Mouse (Mus musculus): Measurements from ENCODE around the gene Pisd.
"Not testable (repeated sequence)": the region's sequence is repeated elsewhere in the genome, so short reads cannot be mapped to it uniquely, and the experiment has no call there.

The Pisd gene

DNA sequence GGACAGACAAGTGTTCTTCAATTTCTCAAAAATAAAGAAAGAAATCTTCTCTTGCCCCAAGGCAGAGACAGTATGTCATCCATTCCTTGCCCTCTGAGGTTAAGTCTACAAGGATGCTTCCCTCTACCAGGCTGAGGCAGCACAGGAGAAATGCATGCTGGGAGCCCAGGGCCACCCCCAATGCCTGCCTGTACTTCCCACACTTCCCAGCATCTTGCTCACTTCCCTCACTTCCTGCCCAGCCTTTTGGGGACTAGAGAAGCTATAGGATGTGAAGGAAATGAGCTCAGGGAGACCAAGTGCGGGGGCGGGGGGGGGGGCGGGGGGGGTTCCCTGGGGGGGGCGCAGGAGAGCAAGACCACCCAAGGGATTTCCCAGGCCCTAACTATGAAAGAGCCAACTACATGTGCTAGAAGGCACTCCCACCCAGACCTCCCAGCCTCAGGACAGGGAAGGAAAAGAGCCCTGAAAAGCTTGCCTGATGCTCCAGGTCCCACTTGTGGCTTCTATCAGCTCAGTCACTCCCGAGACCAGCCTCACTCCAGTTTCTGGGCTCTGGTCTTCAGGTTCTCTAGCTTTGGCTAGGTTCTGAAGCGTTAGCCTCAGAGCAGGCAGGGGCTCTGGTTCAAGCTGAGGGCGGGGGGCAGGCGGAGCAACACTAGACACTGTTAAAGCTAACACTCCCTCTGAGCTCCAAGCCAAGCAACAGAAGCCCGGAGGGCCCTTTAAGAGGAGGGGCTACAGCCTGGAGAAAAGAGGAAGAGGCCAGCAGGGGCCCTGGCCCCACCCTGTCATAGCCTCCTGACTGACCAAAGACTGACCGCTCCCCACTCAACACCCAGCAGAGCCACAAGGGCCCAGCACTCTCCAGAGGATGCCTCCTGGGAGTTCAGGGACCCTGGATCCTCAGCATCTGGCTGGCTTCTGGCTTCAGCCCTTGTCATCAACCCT lies 39.5 kb downstream of the Pisd start:
- peak; percentile 72 for DNase-seq (ENCODE audit: low spot score)

GRCm38 (mm10) chr5:32742149-32742548 lies 43.3 kb downstream of the Pisd start:
- DNase-seq (ENCODE audit: low spot score), result peak; percentile 25

DNA sequence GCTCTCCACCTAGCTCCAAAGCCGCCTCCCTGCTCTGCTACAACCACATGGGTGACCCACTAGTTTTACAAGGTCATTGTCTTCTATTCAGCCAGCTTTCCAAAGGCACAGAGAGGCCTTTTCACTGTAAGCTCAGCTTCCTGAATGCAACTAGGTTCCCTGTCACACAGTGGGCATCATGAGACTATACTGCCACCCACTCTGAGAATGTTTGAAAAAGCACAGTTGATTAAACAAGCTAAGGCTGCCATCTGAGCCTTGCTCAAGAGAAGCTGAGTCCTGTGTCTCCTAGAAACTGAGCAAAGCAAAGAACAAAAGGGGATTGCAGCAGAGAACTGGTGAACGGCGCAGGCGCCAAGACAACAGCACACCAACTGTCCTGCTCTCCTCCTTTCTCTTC lies 44.1 kb downstream of the Pisd start:
- DNase-seq (ENCODE audit: low spot score), result not testable (repeated sequence)

GRCm38 (mm10) chr5:32740850-32741249 lies 44.6 kb downstream of the Pisd start:
- not testable (repeated sequence) for DNase-seq (ENCODE audit: low spot score)

DNA sequence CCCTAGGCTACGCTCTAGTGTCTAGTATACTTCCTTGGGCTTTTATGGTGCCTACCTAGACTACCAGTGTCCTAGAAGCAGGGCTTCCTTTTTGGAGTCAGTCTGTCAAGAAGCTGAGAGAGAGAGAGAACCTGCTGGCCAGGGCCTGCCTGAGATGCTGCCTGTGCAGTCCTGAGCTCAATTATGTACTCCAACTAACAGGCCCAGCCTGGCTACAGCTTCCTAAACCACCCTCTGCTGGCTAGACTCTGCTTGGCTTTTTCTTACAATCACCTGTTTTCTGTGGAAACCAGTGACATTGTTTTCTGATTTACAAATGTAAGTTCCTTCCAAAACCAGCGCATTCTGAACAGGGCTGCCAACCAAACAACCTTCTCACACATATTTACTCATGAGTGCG lies 45.3 kb downstream of the Pisd start:
- DNase-seq (ENCODE audit: low spot score), result no peak

GRCm38 (mm10) chr5:32736770-32737169 lies 48.7 kb downstream of the Pisd start:
- not testable (repeated sequence) for DNase-seq (ENCODE audit: low spot score)

DNA sequence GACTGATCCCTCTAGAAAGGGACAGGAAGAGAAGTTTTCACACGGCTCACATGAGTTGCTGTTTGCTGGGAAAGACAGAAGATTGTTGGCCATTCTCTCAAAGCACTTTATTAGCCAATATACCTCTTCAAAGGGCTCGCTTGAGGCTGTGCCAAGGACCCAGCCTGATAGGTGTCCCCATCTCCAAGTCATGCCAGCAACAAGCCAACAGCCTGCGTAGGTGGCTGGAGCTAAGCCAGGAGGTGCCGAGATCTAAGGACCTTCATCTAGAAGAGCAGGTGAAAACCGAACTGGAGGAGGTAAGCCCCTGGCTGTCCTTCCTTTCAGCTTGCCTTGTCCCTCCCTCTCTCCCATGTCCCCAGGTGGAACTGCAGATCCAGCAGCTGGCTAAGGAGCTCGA lies 49.7 kb downstream of the Pisd start:
- DNase-seq (ENCODE audit: low spot score), result no peak

DNA sequence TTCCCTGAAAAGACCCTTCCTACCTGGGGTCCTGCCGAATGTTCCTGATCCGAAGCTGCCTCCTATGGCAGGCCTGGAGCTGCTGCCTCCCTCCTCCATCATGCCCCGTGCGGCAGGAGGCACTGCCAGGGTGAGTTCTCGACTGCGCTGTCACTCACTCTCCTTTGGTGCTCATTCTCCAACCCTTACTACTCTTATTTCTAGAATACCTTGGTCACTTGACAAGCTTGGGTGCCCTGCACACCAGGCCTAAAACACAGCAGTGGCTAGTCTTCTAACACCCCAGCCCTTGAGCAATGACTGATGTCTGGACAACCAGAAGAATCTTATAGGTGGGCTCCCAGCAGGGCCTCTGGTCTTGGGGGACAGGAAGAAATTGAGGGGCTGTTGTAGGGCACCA lies 51.6 kb downstream of the Pisd start:
- not testable (repeated sequence) for DNase-seq (ENCODE audit: low spot score)

DNA sequence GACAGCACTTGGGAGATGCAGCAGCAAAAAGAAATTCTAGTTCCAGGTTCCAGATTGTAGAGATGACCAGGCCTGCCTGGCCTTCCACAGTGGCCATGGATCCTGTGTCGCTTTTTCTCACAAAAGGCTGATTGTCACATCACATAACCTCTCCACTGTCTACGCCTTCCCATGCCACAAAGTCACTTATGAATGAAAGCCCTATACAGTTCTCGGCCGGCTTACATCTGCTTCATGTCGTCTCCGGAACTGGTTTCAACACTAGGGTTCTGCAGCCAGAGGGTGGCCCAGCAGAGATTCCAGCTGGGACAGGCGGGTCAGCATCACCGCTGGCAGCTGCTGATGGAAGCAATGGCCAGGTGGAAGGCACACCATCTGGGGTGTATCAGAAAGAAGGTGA lies 56.6 kb downstream of the Pisd start:
- DNase-seq (ENCODE audit: low spot score), result no peak

DNA sequence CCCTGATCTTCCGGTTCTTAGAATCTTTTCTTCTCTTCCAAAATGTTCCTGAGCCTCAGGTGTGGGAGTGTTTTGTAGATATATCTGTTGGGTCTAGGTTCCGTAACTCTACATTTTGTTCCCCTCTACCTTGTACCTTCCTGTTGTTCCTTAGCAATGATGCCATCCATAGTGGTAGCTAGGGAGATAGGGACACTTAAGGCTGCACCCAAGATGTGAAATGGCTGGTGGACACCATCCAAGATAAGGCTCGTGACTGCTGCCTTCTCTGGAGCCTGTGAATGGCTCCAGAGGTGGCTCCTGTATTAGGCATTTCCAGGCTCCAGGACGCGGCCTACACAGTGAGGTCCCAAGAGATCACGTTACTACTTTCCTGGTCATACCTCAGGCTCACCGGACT lies 57.1 kb downstream of the Pisd start:
- no peak for DNase-seq (ENCODE audit: low spot score)

GRCm38 (mm10) chr5:32725397-32725796 lies 60.0 kb downstream of the Pisd start:
- not testable (repeated sequence) for DNase-seq (ENCODE audit: low spot score)

DNA sequence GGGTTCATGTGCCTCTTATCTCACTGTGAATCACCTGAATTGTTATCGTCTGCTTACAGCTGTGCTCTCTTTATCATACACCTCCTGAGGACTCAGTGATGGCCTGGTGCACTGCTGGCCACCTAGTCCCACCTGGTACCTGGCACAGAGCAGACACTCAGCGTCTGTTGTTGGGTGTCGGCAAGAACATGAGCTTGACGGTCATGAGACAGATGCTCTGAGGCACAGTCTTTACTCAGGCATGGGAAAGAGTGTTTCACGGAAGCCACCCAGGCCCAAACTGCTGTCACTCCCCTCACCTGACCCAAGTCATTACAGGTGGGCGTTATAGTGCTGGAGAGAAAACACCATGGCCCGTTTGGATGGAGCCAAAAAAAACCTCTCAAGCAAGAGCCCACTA lies 61.5 kb downstream of the Pisd start:
- no peak for DNase-seq (ENCODE audit: low spot score)

GRCm38 (mm10) chr5:32722711-32723110 lies 62.7 kb downstream of the Pisd start:
- not testable (repeated sequence) for DNase-seq (ENCODE audit: low spot score)

GRCm38 (mm10) chr5:32722263-32722662 lies 63.2 kb downstream of the Pisd start:
- no peak for DNase-seq (ENCODE audit: low spot score)

DNA sequence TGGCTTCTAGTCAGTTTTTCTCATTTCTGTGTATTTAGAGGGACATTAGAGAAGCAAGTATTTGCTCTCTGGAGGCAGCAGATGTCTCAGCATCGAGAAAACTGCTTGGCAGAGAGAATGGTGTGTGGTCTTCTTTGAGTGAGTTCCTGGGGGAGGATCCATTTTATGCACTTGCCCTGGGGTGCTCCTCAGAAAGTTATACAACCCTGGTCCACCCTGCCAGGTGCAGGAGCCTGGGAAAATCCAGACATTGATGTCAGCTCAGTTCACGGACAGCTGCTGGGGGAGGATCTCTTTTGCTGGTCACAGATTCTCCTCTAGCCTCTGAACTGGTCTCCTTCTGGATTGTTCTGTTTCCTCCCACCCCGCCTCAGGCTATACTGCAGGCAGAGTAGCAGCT lies 64.1 kb downstream of the Pisd start:
- DNase-seq (ENCODE audit: low spot score), result no peak

DNA sequence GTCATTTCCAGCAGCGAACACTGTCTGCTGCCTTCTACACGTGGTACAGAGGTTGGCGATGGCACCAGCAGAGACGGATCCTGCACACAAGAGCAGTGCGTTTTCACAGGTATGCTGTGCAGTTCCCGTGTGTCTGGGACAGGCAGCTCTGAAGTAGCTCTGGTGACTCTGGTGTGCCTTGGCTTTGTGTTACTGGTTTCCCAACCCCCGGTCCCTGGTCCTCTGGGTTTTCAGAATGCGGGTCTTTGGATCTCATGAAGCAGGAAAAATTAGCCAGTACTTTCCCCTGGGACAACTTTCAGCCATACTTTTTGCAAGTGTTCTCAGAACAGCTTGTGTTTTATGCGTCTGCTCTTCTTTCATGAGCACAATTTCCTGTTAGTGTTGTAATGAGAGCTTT lies 65.0 kb downstream of the Pisd start:
- DNase-seq (ENCODE audit: low spot score), result no peak

GRCm38 (mm10) chr5:32718916-32719315 lies 66.5 kb downstream of the Pisd start:
- no peak for DNase-seq (ENCODE audit: low spot score)

GRCm38 (mm10) chr5:32717726-32718125 lies 67.7 kb downstream of the Pisd start:
- DNase-seq (ENCODE audit: low spot score), result no peak

DNA sequence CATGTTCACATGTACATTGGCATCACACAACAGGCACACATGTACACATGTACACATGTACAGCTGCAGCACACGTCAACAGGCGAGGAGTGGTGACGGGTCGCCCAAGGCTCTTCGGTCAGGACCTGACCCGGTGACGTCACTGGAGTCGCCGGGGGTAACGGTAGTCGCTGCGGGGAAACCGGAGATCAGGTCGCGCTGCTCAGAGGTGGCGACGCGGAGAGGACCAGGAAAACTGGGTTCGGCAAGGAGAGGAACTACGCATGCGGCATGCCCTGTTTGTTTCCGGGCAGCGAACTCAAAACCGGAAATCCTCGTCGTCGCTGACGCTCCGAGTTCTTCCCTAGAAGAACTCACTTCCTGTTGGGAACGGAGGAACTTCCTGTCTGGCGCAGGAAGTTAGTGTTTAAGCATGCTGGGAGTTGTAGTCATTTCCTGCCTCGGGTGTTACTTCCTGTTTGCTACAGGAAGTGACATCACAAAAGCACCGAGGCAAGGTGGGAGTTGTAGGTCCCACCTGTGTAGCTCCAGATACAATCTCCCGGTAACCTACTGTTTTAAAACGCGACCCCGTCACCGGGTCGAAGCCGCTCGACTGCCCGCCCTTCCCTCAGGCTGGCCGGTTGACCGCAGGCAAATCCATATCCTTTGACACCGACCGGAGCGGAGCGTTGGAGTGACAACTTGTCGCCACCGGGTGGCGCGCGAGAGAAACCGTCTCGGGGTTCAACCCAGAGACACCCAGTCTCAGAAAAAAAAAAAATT lies 71.6 kb downstream of the Pisd start:
- DNase-seq (ENCODE audit: low spot score), result peak; percentile 87

DNA sequence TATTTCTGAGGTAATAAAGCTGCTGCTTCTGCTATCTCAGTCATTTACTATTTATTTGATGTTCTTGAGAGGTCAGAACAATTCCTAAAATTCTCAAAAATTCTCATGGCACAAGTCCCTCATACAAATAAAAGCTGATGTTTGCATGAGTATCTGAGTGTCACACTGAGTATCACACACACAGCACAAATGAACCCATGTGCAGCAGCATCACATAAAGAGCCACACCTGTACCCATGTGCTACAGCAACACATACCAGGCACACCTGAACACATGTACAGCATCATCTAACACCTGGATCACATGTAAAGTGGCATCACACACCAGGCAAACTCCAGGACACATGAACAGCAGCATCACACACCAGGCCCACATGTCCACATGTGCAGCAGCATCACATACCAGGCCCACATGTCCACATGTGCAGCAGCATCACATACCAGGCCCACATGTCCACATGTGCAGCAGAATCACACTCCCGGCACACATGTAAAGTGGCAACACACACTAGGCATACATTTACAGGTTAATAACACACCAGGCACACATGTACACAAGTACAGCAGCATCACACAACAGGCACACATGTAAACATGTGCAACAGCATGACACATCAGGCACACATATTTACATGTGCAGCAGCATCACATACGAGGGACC lies 72.3 kb downstream of the Pisd start:
- DNase-seq (ENCODE audit: low spot score), result no peak

GRCm38 (mm10) chr5:32712221-32713041 lies 73.0 kb downstream of the Pisd start:
- no peak for DNase-seq (ENCODE audit: low spot score)

- DNase-seq (ENCODE audit: low spot score), result no peak
These were observed 74.0 kb downstream of the Pisd start for GRCm38 (mm10) chr5:32711485-32711884.

Measured in ovary, postnatal 36 days (tissue).